Mouse (Mus musculus) megakaryocyte progenitor cell, adult 5-6 weeks (primary cell): ENCODE data around the gene Umps. TPM values are rescaled to one million over a fixed set of nuclear protein-coding genes. Genes with fewer than 3 reads are reported as not detected.

Source experiments
- ATAC-seq: replicated peaks from 2 replicates; pipeline ENCODE4 v1.8.0; 2016; ENCODE audit warnings: mild to moderate bottlenecking, moderate TSS enrichment, inconsistent platforms; ENCODE audit not compliant: poor library complexity
- total RNA-seq, 2 experiments: library from RNA; stranded (forward) in 1 of 2; stranded (reverse) in 1 of 2; fragments of 157-497, 149-512 nt in 1 of 2; fragments of 200-1000 nt in 1 of 2; gene quantifications; 2 replicates each; pipeline versions ENCODE4 v1.2.3 to v1.2.4; 2015 to 2017

Umps gene
- total RNA-seq, 2 experiments from 2014 or later = 61.9 to 111 TPM

- no peak for ATAC-seq
Measured at GRCm38 (mm10) chr16:33963509-33963908, 3.3 kb downstream of the Umps start.

- peak; percentile 38; the same call in 1 of the 2 replicates for ATAC-seq
Measured at GRCm38 (mm10) chr16:33954793-33955192, 12.0 kb downstream of the Umps start.

DNA sequence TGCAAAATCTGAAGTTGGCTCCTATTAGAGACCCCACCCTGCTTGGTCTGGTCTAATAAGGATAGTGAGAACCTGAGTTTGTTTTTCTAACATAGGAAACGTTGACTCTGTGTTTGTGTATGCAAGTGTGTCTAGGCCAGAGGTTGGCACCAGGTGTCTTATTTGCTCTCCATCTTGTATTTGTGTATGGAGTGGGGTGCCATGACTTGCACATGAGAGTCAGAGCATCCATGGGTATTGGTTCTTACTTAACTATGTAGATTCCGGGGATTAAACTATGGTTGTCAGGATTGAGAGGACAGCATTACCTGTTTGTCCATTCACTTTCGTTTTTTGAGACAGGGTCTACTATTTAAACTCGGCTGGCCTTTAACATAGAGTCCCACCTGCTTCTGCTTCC, 13.8 kb downstream of the Umps start:
- no peak for ATAC-seq

- ATAC-seq = peak; percentile 90
Measured at GRCm38 (mm10) chr16:33950830-33951229, 16.0 kb downstream of the Umps start.

DNA sequence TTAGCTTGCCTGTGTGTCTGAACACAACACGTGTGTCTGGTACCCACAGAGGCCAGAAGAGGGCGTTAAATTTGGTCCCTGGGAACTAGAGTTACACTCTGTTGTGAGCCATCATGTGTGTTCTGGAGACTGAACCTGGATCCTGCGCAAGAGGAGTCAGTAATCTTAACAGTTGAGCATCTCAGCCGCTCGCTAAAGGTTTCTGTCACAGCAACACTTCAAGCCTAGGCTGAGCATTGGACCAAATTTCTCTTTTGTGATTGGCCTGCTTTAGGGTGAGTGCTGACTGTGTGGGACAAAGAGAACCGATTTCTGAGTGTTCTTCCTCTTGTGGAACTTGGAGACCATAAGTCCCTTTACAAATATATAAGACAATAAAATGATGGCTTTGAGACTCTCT, 16.5 kb downstream of the Umps start:
- no peak for ATAC-seq

- ATAC-seq = no peak
Measured at GRCm38 (mm10) chr16:33947664-33948571, 18.9 kb downstream of the Umps start.

GRCm38 (mm10) chr16:33946021-33946420, 20.8 kb downstream of the Umps start:
- ATAC-seq = no peak

- no peak for ATAC-seq
Measured at GRCm38 (mm10) chr16:33944772-33945171, 22.1 kb downstream of the Umps start.

- ATAC-seq = no peak
Measured at GRCm38 (mm10) chr16:33944126-33944525, 22.7 kb downstream of the Umps start.

GRCm38 (mm10) chr16:33943388-33943787, 23.4 kb downstream of the Umps start:
- no peak for ATAC-seq

DNA sequence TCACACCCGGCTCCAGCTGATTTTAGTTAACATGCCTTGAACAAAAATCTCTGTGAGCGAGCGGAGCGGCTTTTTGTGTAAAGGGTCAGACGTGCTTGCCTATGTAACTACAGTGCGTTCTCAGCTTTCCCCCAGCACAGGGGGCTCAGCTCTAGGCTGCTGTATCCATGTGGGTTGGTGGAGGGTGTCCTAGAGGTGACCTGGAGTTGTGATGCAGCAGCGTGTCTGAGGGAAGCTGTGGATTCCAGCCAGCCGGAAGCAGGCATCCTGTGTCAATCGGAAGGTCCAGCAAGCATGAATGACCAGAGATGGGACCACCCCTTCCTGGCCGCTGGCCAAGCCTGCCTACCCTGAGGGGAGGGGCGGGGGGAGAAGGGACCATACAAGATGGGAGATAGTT, 24.5 kb downstream of the Umps start:
- ATAC-seq = no peak

DNA sequence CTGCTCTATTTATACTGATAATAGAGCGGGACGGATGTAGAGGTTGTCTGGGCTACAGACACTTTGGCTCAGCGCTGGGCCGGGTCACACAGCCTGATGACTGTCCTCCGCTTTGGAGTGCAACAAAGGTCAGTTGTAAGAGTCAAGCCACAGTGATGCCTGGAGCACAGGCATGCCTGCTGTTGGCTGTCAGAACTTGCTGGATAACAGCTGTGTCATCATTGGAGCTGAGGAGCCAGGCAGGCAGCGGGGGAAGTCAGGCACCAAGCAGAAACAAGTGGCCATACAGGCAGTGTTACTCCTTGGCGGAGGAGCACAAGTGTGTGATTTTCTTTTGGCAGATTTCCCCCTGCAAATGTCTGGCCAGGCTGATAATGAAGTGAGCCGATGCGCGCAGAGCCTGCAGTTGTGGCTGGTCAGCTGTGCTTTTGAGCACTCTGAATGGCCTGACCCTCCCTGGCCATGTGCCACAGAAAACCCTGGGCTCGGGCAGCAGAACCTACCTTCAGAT, 25.5 kb downstream of the Umps start:
- ATAC-seq = peak; percentile 24

GRCm38 (mm10) chr16:33940095-33940494, 26.7 kb downstream of the Umps start:
- ATAC-seq = no peak

GRCm38 (mm10) chr16:33939636-33940035, 27.2 kb downstream of the Umps start:
- ATAC-seq = no peak

- ATAC-seq = no peak
Measured at GRCm38 (mm10) chr16:33939133-33939531, 27.7 kb downstream of the Umps start.

DNA sequence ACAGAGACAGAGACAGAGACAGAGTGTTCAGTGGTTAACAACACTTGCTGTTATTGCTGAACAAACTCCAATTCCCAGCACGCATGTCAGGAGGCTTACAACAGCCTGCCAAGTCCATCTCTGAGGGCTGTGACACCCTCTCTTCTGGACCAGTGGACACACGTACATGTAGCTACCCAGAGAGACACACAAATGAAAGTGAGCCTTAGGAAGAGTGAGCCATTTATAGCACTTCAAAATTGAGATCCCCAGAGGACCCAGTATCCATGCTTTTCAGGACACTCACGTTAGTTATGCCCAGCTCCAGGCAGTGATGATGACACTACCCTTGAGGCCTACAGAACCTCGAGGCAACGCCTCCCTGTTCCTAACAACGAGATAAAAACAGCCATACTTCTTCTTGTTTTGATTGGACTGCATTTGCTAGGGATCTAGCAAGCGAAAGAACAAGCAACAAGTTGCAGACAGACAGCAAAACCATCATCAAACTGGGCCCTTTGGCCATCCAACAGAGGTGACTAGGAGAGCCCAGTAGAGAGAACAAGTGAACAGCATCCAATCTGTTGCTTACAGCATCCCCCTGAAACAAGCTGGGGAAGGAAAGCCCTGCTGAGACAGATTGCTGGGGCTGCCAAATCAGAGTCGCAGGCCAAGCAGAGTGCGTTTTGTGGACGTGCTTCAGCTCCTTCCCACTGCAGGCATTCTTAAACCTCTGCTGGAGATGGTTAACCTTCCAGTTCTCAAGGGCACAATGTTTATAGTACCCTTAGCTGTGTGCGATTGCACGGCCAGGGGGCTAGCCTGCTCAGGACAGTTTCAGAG, 28.3 kb downstream of the Umps start:
- ATAC-seq = no peak

DNA sequence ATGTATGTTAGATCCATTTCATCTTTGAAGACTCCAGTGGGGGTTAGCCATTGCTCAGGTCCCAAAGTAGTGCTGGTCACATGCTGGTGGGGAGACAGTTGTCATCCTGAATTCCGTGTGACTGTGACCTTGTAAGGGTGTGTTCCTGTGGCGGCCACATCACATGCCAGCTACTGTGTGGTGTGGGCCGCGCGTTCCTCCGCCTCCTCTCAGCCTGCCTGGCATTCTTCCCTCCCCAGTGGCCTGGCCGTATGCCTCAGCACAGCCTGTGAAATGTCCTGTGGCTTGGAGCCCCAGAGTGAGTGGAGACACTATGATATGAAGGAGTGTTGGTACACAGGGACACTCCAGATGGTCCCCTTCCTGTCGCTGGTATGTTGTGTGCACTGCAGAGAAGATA, 29.3 kb downstream of the Umps start:
- ATAC-seq = peak; percentile 61

DNA sequence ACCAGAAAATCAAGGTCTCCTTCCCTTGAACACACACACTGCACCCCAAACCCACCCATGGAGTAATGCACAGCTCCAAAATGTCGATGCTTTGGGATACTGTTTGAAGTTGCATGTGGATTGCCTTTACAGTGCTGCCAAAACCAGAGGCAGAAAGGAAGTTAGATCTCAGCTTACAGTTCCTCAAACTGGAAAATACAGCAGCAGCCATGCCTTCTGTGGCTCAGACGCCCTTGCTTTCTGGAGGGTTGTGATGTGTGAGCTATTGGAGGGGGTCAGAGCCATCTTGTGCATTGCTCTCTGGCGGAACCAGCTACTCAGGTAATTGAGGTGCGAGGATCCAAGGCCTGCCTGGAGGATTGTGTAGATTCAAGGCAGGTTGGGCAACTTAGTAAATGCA, 30.0 kb downstream of the Umps start:
- peak; percentile 40; the same call in 1 of the 2 replicates for ATAC-seq

DNA sequence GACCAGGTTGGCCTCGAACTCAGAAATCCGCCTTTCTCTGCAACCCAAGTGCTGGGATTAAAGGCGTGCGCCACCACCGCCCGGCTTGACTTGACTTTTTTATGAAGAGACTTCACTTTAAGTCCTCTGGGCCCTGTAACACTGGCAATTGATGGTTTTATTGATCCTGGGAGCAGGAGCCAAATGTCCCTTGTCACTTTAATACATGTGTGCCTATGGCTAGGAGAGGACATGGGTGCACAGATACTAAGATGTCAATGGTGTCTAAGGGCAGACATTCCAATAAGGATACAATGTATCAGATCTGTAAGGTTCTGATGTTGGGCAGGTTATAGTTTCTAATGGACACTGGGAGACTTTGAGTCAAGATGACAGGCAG, 31.4 kb downstream of the Umps start:
- ATAC-seq = no peak

- ATAC-seq = no peak
Measured at GRCm38 (mm10) chr16:33934701-33935406, 32.0 kb downstream of the Umps start.

- ATAC-seq = no peak
Measured at GRCm38 (mm10) chr16:33933411-33933810, 33.4 kb downstream of the Umps start.
